Mouse (Mus musculus) kidney, embryonic 16.5 days (tissue): ENCODE measurements at regions not wholly inside any gene's neighbourhood (a gene's known extent, or its start where the extent isn't known, plus 50 kb on each side); places are given as distances from the start of the nearest gene placed in this dataset.

Source experiments
- ATAC-seq: fragments of 200-750 bp; cut with Nextera tagmentation; 2 replicates; pipeline ENCODE4 v1.8.0; 2017; ENCODE audit warnings: moderate TSS enrichment; ENCODE audit not compliant: low FRiP score, low TSS enrichment
- H3K27ac ChIP-seq: fragments of 300-500 bp; sonication (generic); 2 replicates; pipeline ENCODE4 v1.5.1; 2014; ENCODE audit warnings: low read length
- H3K27me3 ChIP-seq: fragments of 300-500 bp; sonication (generic); 2 replicates; pipeline ENCODE4 v1.6.1; 2014; ENCODE audit warnings: low read length, control low read depth, mixed read lengths; ENCODE audit not compliant: insufficient read depth
- H3K36me3 ChIP-seq: fragments of 300-500 bp; sonication (generic); 2 replicates; pipeline ENCODE4 v1.6.1; 2014; ENCODE audit warnings: low read length, control low read depth, mixed read lengths; ENCODE audit not compliant: insufficient read depth
- H3K4me1 ChIP-seq: fragments of 300-500 bp; sonication (generic); 2 replicates; pipeline ENCODE4 v1.6.1; 2014; ENCODE audit warnings: low read length, control low read depth, mixed read lengths; ENCODE audit not compliant: insufficient read depth
- H3K4me2 ChIP-seq: fragments of 300-500 bp; sonication (generic); replicated peaks from 2 replicates; pipeline ENCODE4 v1.6.1; 2014; ENCODE audit warnings: low read depth, low read length
- H3K4me3 ChIP-seq: fragments of 300-500 bp; sonication (generic); 2 replicates; pipeline ENCODE4 v1.5.1; 2014; ENCODE audit warnings: mild to moderate bottlenecking, low read length
- H3K9ac ChIP-seq: fragments of 300-500 bp; sonication (generic); replicated peaks from 2 replicates; pipeline ENCODE4 v1.6.1; 2014; ENCODE audit warnings: low read length
- H3K9me3 ChIP-seq: fragments of 300-500 bp; sonication (generic); 2 replicates; pipeline ENCODE4 v1.6.1; 2016; ENCODE audit warnings: low read length, control low read depth
- WGBS: fragments of 180-500 bp; shearing (Covaris S2); extraction: QIAGEN DNeasy Blood & Tissue Kit; methylation state at CpG from one replicate; pipeline ENCODE4 v1.1.7; 2014; 5-methylcytosine and 5-hydroxymethylcytosine counted together

DNA sequence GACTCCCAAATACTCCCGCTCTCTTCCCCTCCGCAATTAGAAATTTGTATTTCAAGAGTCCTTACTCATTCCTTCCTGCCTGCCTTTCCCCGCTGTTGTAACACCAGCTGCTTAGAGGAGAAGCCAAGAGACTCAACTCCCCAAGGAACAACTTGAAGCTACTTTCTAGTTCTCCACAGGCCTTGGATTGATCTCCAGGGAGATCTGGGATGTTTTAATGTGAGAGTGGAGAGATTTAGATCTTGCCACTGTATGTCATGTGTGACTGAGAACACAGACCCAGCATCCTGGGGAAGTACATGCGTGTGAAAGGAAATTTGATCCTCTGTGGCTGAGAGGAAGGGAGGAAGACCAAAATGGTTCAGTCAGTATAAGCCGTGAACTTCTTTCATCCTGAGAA is 335.4 kb downstream of the Ets1 start:
- Histone ChIP-seq H3K27me3 (no peaks in the 10 kb centered on the region), H3K9ac (no peak overlapping the region), H3K4me2 (no peak overlapping the region), H3K27ac (no peak overlapping the region), H3K36me3 (no peaks in the 10 kb centered on the region), H3K9me3 (no peaks in the 10 kb centered on the region), H3K4me1 (peaks cover 10% of the 10 kb centered on the region; the same call in 1 of the 2 replicates), H3K4me3 (no peak overlapping the region)
- no peak for ATAC-seq
- WGBS: 59% methylated on average over 5 of the region's 5 CpGs

DNA sequence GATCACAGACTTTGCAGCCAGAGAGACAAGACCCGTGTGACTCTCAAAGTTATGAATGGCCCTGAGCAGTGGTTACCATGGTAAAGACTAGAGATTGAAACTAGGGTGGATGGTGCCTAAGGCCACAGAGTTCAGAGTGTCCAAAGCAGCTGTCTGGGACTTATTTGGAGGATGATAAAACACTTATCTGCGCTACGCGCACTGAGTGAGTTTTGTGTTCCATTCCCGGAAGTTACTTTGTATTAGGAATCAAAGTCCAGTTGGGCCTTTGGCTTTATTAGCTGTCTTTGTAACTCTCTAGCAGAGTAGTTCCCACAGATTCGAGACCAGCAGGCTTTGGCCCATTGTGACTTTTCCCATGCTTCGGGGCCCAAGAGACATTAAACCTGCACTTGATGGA is 335.9 kb downstream of the Ets1 start:
- Histone ChIP-seq H3K4me1 (peaks cover 10% of the 10 kb centered on the region; the same call in 1 of the 2 replicates), H3K27me3 (no peaks in the 10 kb centered on the region), H3K27ac (no peak overlapping the region), H3K4me3 (no peak overlapping the region), H3K9ac (no peak overlapping the region), H3K36me3 (no peaks in the 10 kb centered on the region), H3K4me2 (no peak overlapping the region), H3K9me3 (no peaks in the 10 kb centered on the region)
- no peak for ATAC-seq
- 77% methylated on average over 7 of the region's 7 CpGs for WGBS

GRCm38 (mm10) chr9:32972431-32973052 is 336.5 kb downstream of the Ets1 start:
- H3K4me3 ChIP-seq: no peak overlapping the region
- no peaks in the 10 kb centered on the region for H3K27me3 ChIP-seq
- WGBS: 35% methylated on average over 7 of the region's 7 CpGs
- H3K27ac ChIP-seq: no peak overlapping the region
- no peak overlapping the region for H3K4me2 ChIP-seq
- ATAC-seq: no peak
- H3K9me3 ChIP-seq: no peaks in the 10 kb centered on the region
- H3K9ac ChIP-seq: no peak overlapping the region
- H3K36me3 ChIP-seq: no peaks in the 10 kb centered on the region
- peaks cover 10% of the 10 kb centered on the region; the same call in 1 of the 2 replicates for H3K4me1 ChIP-seq

- H3K4me1 ChIP-seq: no peaks in the 10 kb centered on the region
- H3K4me3 ChIP-seq: no peak overlapping the region
- H3K9me3 ChIP-seq: no peaks in the 10 kb centered on the region
- H3K36me3 ChIP-seq: no peaks in the 10 kb centered on the region
- no peak for ATAC-seq
- WGBS: 74% methylated on average over 7 of the region's 7 CpGs
- H3K27me3 ChIP-seq: no peaks in the 10 kb centered on the region
- no peak overlapping the region for H3K9ac ChIP-seq
- H3K27ac ChIP-seq: no peak overlapping the region
- H3K4me2 ChIP-seq: no peak overlapping the region
Observed at GRCm38 (mm10) chr9:32977732-32978131, 341.7 kb downstream of the Ets1 start.

DNA sequence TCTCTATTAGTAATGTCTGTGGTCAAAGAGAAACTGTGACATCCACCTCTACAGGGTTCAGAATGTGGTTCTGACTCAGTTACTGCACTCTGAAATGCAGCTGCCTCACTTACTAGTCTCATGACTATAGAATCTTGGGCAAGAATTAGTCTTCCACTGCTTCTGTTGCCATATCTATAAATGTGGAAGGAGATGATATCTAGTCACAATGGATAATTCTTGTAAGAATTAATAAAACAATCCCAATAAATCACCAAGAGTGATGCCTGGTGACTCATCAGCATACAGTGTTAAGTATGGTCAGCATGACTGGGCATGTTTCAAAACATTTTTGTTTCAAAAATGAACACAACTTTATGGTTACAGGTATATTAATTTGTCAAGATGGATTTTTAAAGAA is 344.8 kb downstream of the Ets1 start:
- ATAC-seq: no peak
- no peaks in the 10 kb centered on the region for H3K36me3 ChIP-seq
- no peaks in the 10 kb centered on the region for H3K4me1 ChIP-seq
- no peaks in the 10 kb centered on the region for H3K9me3 ChIP-seq
- no peak overlapping the region for H3K4me3 ChIP-seq
- H3K9ac ChIP-seq: no peak overlapping the region
- no peak overlapping the region for H3K27ac ChIP-seq
- no peak overlapping the region for H3K4me2 ChIP-seq
- no peaks in the 10 kb centered on the region for H3K27me3 ChIP-seq

GRCm38 (mm10) chr9:32983182-32983581 is 347.2 kb downstream of the Ets1 start:
- Histone ChIP-seq H3K9ac (no peak overlapping the region), H3K4me3 (no peak overlapping the region), H3K27me3 (no peaks in the 10 kb centered on the region), H3K4me2 (no peak overlapping the region), H3K36me3 (no peaks in the 10 kb centered on the region), H3K9me3 (no peaks in the 10 kb centered on the region), H3K4me1 (peaks cover 6% of the 10 kb centered on the region; the same call in 1 of the 2 replicates), H3K27ac (no peak overlapping the region)
- 70% methylated on average over 2 of the region's 2 CpGs for WGBS
- no peak for ATAC-seq

- WGBS: 34% methylated on average over 9 of the region's 9 CpGs
- H3K27me3 ChIP-seq: no peaks in the 10 kb centered on the region
- H3K27ac ChIP-seq: no peak overlapping the region
- H3K36me3 ChIP-seq: no peaks in the 10 kb centered on the region
- H3K9me3 ChIP-seq: no peaks in the 10 kb centered on the region
- H3K4me3 ChIP-seq: no peak overlapping the region
- ATAC-seq: no peak
- H3K4me2 ChIP-seq: no peak overlapping the region
- peaks cover 6% of the 10 kb centered on the region; the same call in 1 of the 2 replicates for H3K4me1 ChIP-seq
- H3K9ac ChIP-seq: no peak overlapping the region
Observed at GRCm38 (mm10) chr9:32986836-32987673, 351.0 kb downstream of the Ets1 start.

- Histone ChIP-seq H3K9me3 (no peaks in the 10 kb centered on the region), H3K27ac (no peak overlapping the region), H3K4me1 (peaks cover 6% of the 10 kb centered on the region; the same call in 1 of the 2 replicates), H3K4me2 (no peak overlapping the region), H3K27me3 (no peaks in the 10 kb centered on the region), H3K4me3 (no peak overlapping the region), H3K36me3 (no peaks in the 10 kb centered on the region), H3K9ac (no peak overlapping the region)
- ATAC-seq: no peak
- WGBS: 91% methylated on average over 1 of the region's 1 CpGs
Observed at GRCm38 (mm10) chr9:32989006-32989405, 353.0 kb downstream of the Ets1 start.

DNA sequence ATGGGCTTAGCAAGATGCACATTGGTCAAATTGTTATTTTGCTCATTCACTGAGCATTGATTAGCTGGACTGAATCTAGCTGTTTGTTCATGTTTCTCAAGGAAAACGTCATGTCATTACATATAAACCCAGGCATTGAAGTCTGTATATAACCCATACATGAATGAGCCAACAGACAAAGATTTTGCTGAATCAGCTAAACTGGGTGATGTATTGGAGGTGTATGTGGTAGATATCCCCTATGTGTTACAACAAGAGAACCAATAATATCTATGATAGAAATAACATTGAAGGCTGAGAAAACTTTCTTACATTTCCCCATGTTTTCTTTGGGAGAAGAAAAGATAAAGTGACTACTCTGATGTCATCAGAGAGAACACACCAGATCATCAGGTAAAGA is 362.3 kb downstream of the Ets1 start:
- Histone ChIP-seq H3K27me3 (no peaks in the 10 kb centered on the region), H3K9me3 (peaks cover 6% of the 10 kb centered on the region; the same call in 1 of the 2 replicates), H3K27ac (no peak overlapping the region), H3K4me3 (no peak overlapping the region), H3K4me1 (peaks cover 6% of the 10 kb centered on the region; the same call in 1 of the 2 replicates), H3K36me3 (no peaks in the 10 kb centered on the region), H3K4me2 (no peak overlapping the region), H3K9ac (no peak overlapping the region)
- 80% methylated on average over 1 of the region's 1 CpGs for WGBS
- no peak for ATAC-seq

- Histone ChIP-seq H3K9me3 (peaks cover 6% of the 10 kb centered on the region; the same call in 1 of the 2 replicates), H3K36me3 (no peaks in the 10 kb centered on the region), H3K27ac (no peak overlapping the region), H3K9ac (no peak overlapping the region), H3K4me2 (no peak overlapping the region), H3K27me3 (no peaks in the 10 kb centered on the region), H3K4me3 (no peak overlapping the region), H3K4me1 (peaks cover 6% of the 10 kb centered on the region; the same call in 1 of the 2 replicates)
- 41% methylated on average over 7 of the region's 7 CpGs for WGBS
- no peak for ATAC-seq
Observed at GRCm38 (mm10) chr9:33000691-33001164, 364.7 kb downstream of the Ets1 start.
